Mouse (Mus musculus) forebrain, embryonic 11.5 days (tissue): ENCODE results near the gene Wbp2nl. TPM values are rescaled to one million over a fixed set of nuclear protein-coding genes. Genes with fewer than 3 reads are reported as not detected.

Experiments
- ATAC-seq: fragments of 200-750 bp; cut with Nextera tagmentation; replicated peaks from 2 replicates; pipeline ENCODE4 v1.8.0; 2017; ENCODE audit warnings: moderate TSS enrichment; ENCODE audit not compliant: low FRiP score
- DNase-seq: peaks from one replicate; pipeline ENCODE4 v3.0.0-alpha.2; 2017; ENCODE audit warnings: low spot score
- H3K27ac ChIP-seq: fragments of 300-500 bp; sonication (generic); 2 replicates; pipeline ENCODE4 v1.5.1; 2014; ENCODE audit warnings: low read depth, low read length
- H3K27me3 ChIP-seq: fragments of 300-500 bp; sonication (generic); 2 replicates; pipeline ENCODE4 v1.6.1; 2014; ENCODE audit warnings: mild to moderate bottlenecking, low read length, mixed read lengths; ENCODE audit not compliant: control insufficient read depth, insufficient read depth
- H3K36me3 ChIP-seq: fragments of 300-500 bp; sonication (generic); 2 replicates; pipeline ENCODE4 v1.6.1; 2014; ENCODE audit warnings: mild to moderate bottlenecking, low read length, moderate library complexity, mixed read lengths; ENCODE audit not compliant: control insufficient read depth, insufficient read depth
- H3K4me1 ChIP-seq: fragments of 300-500 bp; sonication (generic); replicated peaks from 2 replicates; pipeline ENCODE4 v1.6.1; 2014; ENCODE audit warnings: low read length, mixed read lengths; ENCODE audit not compliant: control insufficient read depth, insufficient read depth
- H3K4me2 ChIP-seq: fragments of 300-500 bp; sonication (generic); 2 replicates; pipeline ENCODE4 v1.6.1; 2014; ENCODE audit warnings: low read depth, mild to moderate bottlenecking, low read length, moderate library complexity, mixed read lengths; ENCODE audit not compliant: severe bottlenecking
- H3K4me3 ChIP-seq: fragments of 300-500 bp; sonication (generic); 2 replicates; pipeline ENCODE4 v1.5.1; 2014; ENCODE audit warnings: low read depth, low read length
- H3K9ac ChIP-seq: fragments of 300-500 bp; sonication (generic); 2 replicates; pipeline ENCODE4 v1.6.1; 2014; ENCODE audit warnings: low read length
- H3K9me3 ChIP-seq: fragments of 300-500 bp; sonication (generic); 2 replicates; pipeline ENCODE4 v1.6.1; 2016; ENCODE audit warnings: low read length, mixed read lengths; ENCODE audit not compliant: control insufficient read depth
- WGBS: fragments of 180-500 bp; shearing (Covaris S2); extraction: QIAGEN DNeasy Blood & Tissue Kit; methylation state at CpG from one replicate; pipeline ENCODE4 v1.1.7; 2014; 5-methylcytosine and 5-hydroxymethylcytosine counted together
- polyA plus RNA-seq: library from polyadenylated mRNA; unstranded; fragments of >200 nt; fragmentation: Nextera tagmentation; extraction: Ambion mirVana; gene quantifications from 2 replicates; pipeline ENCODE4 v1.2.1, GENCODE M21; 2014

Gene Wbp2nl
- polyA plus RNA-seq = 0.19 TPM in 1 of 2 replicates, not detected in the other

DNA sequence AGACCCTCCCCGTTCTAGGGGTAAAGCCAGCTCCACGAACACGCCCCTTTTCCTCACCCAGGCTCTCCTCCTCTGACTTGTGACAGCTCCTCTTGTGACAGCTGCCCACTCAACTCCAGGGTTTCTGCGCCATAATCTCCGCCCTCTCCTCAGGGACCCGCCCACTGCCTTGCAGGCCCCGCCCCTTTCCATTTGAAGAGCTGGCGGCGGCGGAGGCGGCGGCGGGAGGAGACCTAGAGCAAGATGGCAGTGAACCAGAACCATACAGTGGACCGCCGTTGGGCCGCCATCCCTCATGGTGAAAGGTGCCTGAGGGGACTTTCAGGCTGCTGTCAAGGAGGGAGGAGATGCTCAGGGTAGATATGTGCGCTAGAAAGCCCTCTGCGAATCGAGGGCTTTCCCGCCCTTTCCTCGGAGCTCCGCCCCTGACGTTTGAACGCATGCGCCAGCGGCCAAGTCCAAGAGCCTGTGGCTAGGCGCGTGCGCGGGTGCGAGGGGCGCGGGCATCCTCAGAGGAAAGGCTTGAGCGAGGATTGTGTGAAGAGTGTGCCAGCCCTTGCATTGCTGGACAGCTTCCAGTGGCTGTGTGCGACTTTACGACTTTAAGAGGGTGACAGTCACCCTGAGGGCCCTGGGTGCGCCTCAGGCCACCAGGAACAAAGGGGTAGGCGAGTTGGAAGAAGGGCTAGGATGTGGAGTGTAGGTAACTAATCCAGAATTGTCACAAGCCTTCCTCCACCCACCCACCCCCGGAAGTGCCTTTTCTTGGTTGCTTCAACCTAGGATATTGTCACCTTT lies at the start of gene Wbp2nl:
Gene Wbp2nl (plus strand): TSS at position 191 of the 798 bp plus-strand sequence.
- 0 out of 2 replicates have a peak, but pooled peaks have one; percentile 49 for ATAC-seq
- no peaks in the 10 kb centered on the region for H3K36me3 ChIP-seq
- no peaks in the 10 kb centered on the region for H3K4me1 ChIP-seq
- H3K27me3 ChIP-seq = no peaks in the 10 kb centered on the region
- no peak within 1 kb of the TSS for H3K4me2 ChIP-seq
- H3K4me3 ChIP-seq = no peak within 1 kb of the TSS
- H3K9ac ChIP-seq = no peak within 1 kb of the TSS
- DNase-seq = no peak
- no peaks in the 10 kb centered on the region for H3K9me3 ChIP-seq
- 62% methylated on average over 39 of the region's 39 CpGs for WGBS
- H3K27ac ChIP-seq = no peak within 1 kb of the TSS

DNA sequence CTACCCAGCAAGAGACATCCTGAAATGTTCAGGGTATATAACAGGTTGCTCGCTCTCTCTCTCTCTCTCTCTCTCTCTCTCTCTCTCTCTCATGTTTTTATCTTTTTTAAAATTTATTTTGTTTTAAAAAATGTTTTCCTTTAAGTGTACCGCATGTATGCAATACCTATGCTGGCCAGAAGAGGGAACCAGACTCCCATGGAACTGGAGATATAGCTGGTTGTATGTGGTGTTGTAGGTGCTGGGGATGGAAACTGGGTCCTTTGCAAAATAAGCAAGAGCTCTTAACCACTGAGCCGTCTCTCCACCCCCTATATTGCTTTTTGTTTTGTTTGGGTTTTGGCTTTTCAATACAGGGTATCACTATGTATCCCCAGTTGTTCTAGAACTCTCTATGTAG lies 47.2 kb upstream of the Wbp2nl start:
- ATAC-seq = no peak
- WGBS = 95% methylated on average over 3 of the region's 3 CpGs
- no peak overlapping the region for H3K27ac ChIP-seq

DNA sequence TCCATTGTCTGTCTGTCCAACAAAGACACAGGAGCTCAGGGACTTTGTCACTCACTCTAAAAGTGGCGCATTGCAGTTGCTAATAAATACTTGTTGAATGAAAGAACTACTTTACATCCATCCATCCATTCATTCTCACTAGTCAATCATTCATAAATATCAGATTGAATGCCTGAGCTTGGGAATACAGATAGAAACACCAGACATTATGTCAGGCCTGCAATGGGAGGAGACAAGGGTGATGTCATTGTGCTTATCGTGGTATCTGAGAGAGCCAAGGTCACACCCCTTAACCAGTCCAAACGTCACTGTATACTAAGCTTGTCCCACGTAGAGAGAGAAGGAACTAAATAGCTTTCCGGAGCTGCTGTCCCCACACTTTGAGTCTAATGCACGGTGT lies 46.7 kb upstream of the Wbp2nl start, which contains the start of gene 1500009C09Rik:
Gene 1500009C09Rik (plus strand): TSS at position 301 of the 400 bp plus-strand sequence.
- 92% methylated on average over 6 of the region's 6 CpGs for WGBS

More for the DNA sequence above, 47.2 kb upstream of the Wbp2nl start:
- no peak overlapping the region for H3K4me3 ChIP-seq
- no peaks in the 10 kb centered on the region for H3K36me3 ChIP-seq
- H3K4me1 ChIP-seq = peaks cover 11% of the 10 kb centered on the region; the same call in 1 of the 2 replicates
- no peak for DNase-seq
- no peaks in the 10 kb centered on the region for H3K9me3 ChIP-seq
- no peak overlapping the region for H3K4me2 ChIP-seq
- no peaks in the 10 kb centered on the region for H3K27me3 ChIP-seq
- H3K9ac ChIP-seq = no peak overlapping the region

DNA sequence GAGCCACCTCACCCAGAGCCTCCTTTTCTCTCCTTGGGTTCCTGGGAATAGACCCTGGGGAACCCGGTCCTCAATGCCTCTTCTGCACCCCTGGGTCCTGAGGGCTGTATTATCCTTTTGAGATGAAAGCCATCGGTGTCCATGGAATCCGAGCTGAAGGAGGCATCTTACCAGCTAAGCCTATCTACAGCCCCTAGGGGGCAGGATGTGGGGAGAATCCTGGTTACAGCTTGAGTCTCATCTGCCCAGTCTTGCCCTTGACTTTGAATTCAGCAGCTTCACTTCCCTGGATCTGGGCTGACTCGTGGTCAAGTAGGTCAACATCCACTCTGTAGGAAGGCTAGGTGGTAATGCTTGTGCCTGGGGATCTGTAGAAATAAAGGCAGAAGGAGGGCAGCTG lies 43.5 kb upstream of the Wbp2nl start:
- H3K4me3 ChIP-seq = no peak overlapping the region
- WGBS = 47% methylated on average over 4 of the region's 4 CpGs
- ATAC-seq = peak; percentile 6; the same call in 1 of the 2 replicates
- H3K9ac ChIP-seq = no peak overlapping the region
- H3K4me1 ChIP-seq = peaks cover 13% of the 10 kb centered on the region; the same call in 1 of the 2 replicates
- no peaks in the 10 kb centered on the region for H3K9me3 ChIP-seq
- H3K4me2 ChIP-seq = 0 out of 2 replicates have a peak overlapping the region, but pooled peaks have one; percentile 53
- DNase-seq = no peak
- H3K27ac ChIP-seq = no peak overlapping the region
- no peaks in the 10 kb centered on the region for H3K36me3 ChIP-seq
- no peaks in the 10 kb centered on the region for H3K27me3 ChIP-seq

More for the DNA sequence above, 46.7 kb upstream of the Wbp2nl start, which contains the start of gene 1500009C09Rik:
- H3K27me3 ChIP-seq = no peaks in the 10 kb centered on the region
- DNase-seq = no peak
- no peak for ATAC-seq
- H3K27ac ChIP-seq = no peak within 1 kb of the TSS
- no peak within 1 kb of the TSS for H3K4me3 ChIP-seq
- no peaks in the 10 kb centered on the region for H3K36me3 ChIP-seq
- no peak within 1 kb of the TSS for H3K9ac ChIP-seq
- H3K4me2 ChIP-seq = no peak within 1 kb of the TSS
- no peaks in the 10 kb centered on the region for H3K9me3 ChIP-seq
- H3K4me1 ChIP-seq = peaks cover 13% of the 10 kb centered on the region; the same call in 1 of the 2 replicates

DNA sequence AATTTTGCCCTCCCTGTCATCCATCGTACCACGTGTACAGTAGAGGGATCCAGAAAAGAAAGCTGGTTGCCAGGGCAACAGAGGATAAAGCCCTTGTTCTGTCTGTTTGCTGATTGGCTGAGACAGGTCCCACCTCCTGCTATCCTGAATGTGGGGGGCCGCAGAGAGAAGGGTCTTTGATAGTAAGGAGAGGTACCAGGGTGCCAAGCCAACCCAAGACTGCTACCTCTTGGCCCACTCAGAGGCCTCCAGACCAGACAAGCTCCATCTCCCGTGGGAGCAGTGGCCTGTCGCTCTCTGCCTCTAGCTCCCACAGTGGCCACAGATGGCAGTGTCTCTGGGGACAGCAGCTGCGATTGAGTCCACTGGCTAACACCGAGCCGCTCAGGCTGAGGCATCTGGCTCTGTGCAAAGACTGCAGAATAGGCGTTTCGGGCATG lies 42.8 kb upstream of the Wbp2nl start:
- H3K9ac ChIP-seq = peak overlapping the region; percentile 39

DNA sequence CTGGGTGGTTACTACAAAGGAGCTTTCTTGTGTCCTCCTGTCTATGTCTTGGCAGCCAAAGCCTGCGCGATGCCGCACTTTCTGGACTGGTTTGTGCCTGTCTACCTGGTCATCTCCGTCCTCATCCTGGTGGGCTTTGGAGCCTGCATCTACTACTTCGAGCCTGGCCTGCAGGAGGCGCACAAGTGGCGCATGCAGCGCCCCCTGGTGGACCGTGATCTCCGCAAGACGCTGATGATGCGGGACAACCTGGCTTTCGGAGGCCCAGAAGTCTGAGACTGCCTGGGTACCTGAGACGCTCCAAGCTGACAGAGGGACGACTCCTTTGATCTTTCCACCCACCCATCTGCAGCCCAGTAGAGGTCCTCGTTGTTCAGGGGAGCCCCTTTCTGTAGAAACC lies 39.2 kb upstream of the Wbp2nl start:
- H3K9me3 ChIP-seq = no peaks in the 10 kb centered on the region
- H3K27me3 ChIP-seq = no peaks in the 10 kb centered on the region
- H3K4me1 ChIP-seq = peaks cover 13% of the 10 kb centered on the region; the same call in 1 of the 2 replicates
- no peak overlapping the region for H3K9ac ChIP-seq
- H3K27ac ChIP-seq = no peak overlapping the region
- no peak overlapping the region for H3K4me2 ChIP-seq
- H3K36me3 ChIP-seq = no peaks in the 10 kb centered on the region
- peak; percentile 88 for DNase-seq
- WGBS = 13% methylated on average over 16 of the region's 16 CpGs
- no peak overlapping the region for H3K4me3 ChIP-seq
- ATAC-seq = no peak

More for the DNA sequence above, 42.8 kb upstream of the Wbp2nl start:
- Histone ChIP-seq H3K9me3 (no peaks in the 10 kb centered on the region), H3K36me3 (no peaks in the 10 kb centered on the region), H3K4me1 (peaks cover 13% of the 10 kb centered on the region; the same call in 1 of the 2 replicates), H3K4me2 (peak overlapping the region; percentile 53), H3K4me3 (peak overlapping the region; percentile 35), H3K27me3 (no peaks in the 10 kb centered on the region), H3K27ac (peak overlapping the region; percentile 59; the same call in 1 of the 2 replicates)
- ATAC-seq (peak; percentile 84), DNase-seq (peak; percentile 74)
- 13% methylated on average over 10 of the region's 10 CpGs for WGBS

DNA sequence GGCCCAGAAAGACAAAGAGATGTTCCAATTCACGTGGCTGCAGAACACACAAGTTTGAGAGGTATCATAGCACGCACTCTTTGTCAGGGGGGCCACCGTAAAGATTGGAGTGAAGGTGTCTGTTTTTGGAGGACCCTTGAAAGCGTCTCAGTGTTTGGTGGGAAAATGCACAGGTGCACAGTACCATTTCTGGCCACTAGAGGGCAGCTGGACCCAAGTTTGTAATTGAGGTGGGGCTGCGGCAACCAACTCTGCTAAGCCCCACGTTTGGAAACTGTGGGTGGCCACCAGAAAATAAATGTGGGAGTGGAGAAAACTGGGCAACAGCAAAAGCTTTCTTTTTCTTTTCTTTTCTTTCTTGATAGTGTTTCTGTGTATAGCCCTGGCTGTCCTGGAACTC lies 32.4 kb upstream of the Wbp2nl start:
- no peaks in the 10 kb centered on the region for H3K36me3 ChIP-seq
- H3K27me3 ChIP-seq = no peaks in the 10 kb centered on the region; the same call in 1 of the 2 replicates
- no peak overlapping the region for H3K27ac ChIP-seq
- peak; percentile 85 for DNase-seq
- H3K9me3 ChIP-seq = no peaks in the 10 kb centered on the region
- ATAC-seq = no peak; the same call in 1 of the 2 replicates
- 16% methylated on average over 6 of the region's 6 CpGs for WGBS
- peaks cover 6% of the 10 kb centered on the region; the same call in 1 of the 2 replicates for H3K4me1 ChIP-seq
- H3K4me2 ChIP-seq = no peak overlapping the region
- no peak overlapping the region for H3K9ac ChIP-seq
- H3K4me3 ChIP-seq = no peak overlapping the region

DNA sequence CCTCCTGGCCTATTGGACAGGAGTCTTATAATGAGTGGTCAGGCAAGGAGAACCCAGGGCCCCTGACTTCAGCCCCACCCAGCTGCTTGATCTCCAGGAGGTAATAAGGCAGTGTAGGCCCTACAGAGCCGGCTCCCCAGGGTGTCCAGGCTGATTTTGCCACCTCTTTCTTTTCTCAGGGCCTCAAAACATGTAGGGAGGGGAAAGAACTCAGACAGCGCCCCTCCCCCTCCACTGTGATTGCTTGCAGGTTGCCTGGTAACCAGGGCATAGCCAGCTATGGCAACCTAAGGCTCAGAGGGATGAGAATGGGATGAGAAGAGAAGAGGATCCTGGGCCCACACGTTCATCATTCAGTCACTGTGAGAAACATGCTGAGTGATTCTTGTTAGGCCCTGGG lies 30.6 kb upstream of the Wbp2nl start:
- Histone ChIP-seq H3K27me3 (no peaks in the 10 kb centered on the region; the same call in 1 of the 2 replicates), H3K4me3 (no peak overlapping the region), H3K4me2 (no peak overlapping the region), H3K9me3 (no peaks in the 10 kb centered on the region), H3K9ac (0 out of 2 replicates have a peak overlapping the region, but pooled peaks have one; percentile 14), H3K4me1 (peaks cover 6% of the 10 kb centered on the region; the same call in 1 of the 2 replicates), H3K36me3 (no peaks in the 10 kb centered on the region), H3K27ac (0 out of 2 replicates have a peak overlapping the region, but pooled peaks have one; percentile 6)
- 21% methylated on average over 3 of the region's 3 CpGs for WGBS
- ATAC-seq = no peak
- DNase-seq = peak; percentile 70
